Mouse (Mus musculus): Measurements from ENCODE around the gene Hspb9.

Gene Hspb9

DNA sequence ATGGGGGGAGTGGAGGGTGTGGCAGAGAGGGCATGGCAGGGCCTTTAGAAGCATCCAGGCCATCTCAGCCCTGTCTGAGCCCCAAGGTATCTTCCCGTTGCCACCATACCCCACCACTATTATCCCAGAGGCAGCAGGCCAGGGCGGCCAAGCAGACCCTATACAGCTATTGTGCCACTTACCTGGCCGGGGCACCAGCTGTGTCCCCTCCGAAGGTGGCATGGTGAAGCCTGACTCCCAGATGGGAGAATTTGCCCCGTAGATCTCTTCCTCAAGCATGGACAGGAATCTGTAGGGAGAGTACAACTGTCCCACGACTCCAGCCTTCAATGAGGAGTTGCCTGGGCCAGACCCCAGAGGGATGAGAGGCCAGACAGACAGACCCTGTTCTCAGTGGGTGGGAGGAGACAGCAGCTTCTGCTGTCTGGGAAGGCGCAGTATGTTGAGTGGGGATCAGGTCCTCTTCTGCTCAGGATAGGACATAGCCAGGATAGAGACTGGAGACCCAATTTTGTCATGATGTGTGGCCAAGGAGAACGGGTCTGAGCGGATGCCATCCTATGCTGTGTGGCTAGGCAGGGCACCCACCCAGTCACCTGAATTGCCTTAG, 4.3 kb upstream of the Hspb9 start:
- DNase-seq = no peak

DNA sequence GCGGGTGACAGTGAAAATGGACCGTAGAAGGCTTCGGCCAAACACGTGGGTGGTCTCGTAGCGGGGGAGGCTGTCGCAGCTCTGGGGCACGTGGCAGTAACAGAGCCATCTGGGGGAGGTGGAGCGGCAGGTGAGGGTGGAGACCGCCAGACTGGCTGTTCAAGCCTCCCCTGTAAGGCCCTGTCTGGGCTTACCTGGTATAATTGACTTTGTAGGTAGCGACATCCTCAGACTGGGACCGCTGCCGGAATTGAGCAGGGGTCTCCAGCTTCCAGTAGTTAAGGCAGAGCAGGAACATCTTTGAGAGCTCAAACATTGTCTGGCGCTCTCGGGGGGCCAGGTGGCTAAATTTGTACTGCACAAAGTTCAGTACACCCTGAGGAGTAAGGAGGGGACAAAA, 3.1 kb upstream of the Hspb9 start:
- no peak for DNase-seq

DNA sequence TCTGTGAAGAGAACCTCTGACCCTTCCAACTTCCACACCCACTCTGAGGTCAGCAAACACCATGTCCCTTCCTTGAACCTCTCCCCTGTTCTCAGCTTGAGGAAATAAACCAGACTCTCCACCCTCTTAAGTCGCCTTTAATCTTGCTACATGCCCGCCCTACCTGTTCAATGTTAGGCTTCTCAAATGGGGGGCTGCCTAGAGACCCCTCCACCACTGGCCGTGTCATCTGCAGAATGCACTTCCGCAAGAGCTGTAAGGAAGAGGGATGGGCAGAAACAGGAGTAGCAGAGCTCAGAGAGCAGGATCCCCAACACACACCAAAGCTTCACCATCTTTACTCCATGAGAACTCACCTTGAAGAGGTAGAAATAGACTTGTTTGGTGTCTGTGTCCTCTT, 2.7 kb upstream of the Hspb9 start:
- DNase-seq = no peak

GRCm38 (mm10) chr11:100711783-100712615, 1.7 kb upstream of the Hspb9 start, which contains the start of gene Kat2a:
Kat2a (minus strand) TSS chr11:100712465.
- DNase-seq = peak; percentile 88

GRCm38 (mm10) chr11:100713174-100713573, 476 bp upstream of the Hspb9 start:
- DNase-seq = no peak

- peak; percentile 95 for DNase-seq
Measured at GRCm38 (mm10) chr11:100714534-100714915, 875 bp downstream of the Hspb9 start.

DNA sequence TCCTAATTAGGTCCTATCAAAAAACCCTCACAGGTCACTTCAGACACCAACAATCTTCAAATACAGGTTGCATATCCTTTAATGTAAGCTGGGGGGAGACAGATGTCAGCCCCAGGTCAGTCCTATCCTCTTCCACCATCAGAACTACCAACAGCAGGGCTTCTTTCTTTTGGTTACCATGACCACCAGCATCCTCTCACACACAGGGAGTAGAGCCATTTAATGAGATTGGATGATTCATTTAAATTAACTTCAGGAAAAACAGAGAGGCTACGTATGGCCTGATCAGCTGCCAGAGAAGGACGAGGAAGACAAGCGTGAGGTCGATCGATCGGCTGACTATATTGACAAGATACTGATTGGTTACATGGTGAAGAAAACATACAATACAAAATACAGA, 1.3 kb downstream of the Hspb9 start:
- no peak for DNase-seq

GRCm38 (mm10) chr11:100716649-100717048, 3.0 kb downstream of the Hspb9 start:
- no peak for DNase-seq

GRCm38 (mm10) chr11:100718462-100718861, 4.8 kb downstream of the Hspb9 start:
- no peak for DNase-seq

DNA sequence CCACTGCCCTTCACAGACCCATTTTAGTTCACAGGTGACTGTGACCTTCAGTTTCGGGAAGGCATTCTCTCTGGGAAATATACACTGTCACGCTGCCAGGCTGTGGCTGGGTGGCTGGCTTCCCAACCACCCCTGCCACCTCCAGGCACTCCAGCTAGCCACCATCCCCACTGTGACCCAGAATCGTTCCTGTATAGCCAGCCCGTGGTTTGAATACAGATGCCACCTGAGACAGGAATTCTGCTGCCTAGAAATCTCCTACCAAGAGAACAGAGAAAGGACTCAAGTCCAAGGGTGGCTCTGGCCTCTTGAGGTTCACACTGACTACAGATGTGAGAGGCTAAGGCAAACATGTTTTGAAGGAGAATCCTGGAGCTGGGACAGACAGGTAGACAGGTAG, 5.2 kb downstream of the Hspb9 start:
- DNase-seq = no peak

GRCm38 (mm10) chr11:100719312-100719711, 5.7 kb downstream of the Hspb9 start:
- no peak for DNase-seq

DNA sequence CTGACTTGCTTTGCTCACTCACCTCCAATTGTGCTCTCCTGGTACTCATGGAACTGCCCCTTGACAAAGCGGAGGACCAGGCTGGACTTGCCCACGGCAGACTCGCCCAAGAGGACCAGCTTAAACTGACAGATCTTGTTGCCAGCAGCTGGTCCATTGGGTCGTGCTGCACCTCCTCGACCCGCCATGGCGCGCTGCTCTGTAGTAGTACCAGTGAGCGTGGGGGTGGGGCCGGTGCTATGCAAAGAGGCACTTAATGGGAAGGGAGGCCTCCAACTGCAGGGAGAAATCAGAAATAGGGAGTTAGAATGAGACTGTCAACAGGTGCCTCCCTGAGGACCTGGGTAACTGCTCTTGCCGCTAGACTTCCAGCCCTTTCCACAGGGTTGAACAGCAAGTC, 6.2 kb downstream of the Hspb9 start:
- DNase-seq = peak; percentile 58

DNA sequence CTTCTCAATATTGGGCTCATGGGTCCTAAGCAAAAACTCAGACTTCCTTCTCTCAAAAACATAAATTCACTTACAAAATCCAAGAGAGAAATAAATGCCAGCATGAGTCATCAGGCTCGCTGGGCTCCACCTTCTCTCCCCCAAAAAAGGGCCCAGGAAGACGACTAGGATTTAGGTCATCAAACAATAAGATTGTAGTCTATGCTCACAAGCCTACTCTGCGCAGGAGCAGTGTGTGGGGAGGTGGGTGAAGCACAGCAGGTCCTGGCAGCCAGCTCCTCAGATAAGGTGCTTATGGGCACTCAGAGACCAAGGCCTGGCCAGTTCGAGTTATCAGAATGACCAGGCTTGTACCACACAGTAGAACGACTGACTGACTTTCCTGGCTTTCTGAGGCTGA, 6.7 kb downstream of the Hspb9 start:
- DNase-seq = no peak

DNA sequence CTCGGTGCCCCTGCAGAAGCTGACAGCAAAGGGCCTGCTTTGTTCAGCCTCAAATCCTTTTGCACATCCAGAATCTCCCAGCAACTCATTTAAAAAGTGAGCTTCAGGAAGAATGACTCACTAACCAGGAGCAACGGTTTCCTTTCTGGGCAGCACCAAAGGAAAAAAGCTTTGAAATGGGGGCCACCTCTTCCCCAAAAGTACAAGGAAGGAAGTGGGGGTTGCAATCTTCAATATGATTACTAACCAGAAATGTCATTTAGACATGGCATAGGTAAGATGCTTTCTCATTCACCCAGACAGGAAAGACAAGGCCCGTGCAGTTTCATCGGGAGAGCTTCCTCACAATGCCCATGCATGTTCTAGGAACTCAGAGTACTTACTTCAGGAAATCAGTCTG, 7.6 kb downstream of the Hspb9 start:
- peak; percentile 27 for DNase-seq

- no peak for DNase-seq
Measured at GRCm38 (mm10) chr11:100721776-100722492, 8.3 kb downstream of the Hspb9 start.

DNA sequence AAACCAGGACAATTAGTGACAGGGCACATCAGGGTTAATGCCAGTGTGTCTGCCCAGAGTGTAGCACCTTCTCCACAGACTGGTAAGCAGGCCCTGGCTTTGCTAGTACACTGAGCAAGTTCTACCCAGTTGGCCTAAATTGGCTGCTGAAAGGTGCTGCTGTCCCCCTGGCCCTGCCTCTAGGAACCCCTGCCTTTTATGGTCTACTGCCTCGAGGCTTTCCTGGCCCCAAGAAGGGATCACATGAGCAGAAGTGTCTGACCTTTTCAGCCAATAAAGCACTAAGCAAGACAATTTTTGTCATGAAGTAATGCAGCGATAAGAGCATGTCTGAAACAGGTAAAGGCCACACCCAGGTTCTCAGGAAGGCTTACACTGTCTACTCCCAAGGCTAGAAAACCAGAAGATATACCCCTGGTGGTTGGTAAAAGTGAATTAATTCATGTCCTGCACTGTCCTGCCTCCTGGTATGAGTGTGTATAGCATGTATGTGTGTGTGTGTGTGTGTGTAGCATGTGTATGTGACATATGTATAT, 8.9 kb downstream of the Hspb9 start:
- no peak for DNase-seq

GRCm38 (mm10) chr11:100724919-100725512, 11.4 kb downstream of the Hspb9 start:
- DNase-seq = peak; percentile 82

GRCm38 (mm10) chr11:100727201-100727600, 13.6 kb downstream of the Hspb9 start:
- DNase-seq = no peak

DNA sequence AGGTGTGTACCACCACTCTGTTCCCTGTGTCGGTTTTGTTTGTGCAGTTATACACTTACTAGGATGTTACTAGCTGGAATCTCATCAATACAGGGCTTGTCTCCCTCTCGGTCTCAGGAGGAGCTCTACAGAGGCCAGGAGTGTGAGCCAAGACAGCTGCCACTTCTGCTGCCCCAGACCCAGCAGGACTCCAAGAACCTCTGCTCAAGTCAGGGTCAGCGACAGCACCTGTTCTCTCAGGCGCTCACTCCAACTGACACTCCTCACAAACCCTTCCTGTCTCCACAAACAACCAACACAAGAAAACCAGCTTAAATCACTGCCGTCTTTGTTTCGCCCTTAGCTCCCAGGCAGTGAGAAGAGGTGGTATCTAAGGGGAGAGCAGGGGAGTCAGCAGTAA, 15.0 kb downstream of the Hspb9 start:
- no peak for DNase-seq

DNA sequence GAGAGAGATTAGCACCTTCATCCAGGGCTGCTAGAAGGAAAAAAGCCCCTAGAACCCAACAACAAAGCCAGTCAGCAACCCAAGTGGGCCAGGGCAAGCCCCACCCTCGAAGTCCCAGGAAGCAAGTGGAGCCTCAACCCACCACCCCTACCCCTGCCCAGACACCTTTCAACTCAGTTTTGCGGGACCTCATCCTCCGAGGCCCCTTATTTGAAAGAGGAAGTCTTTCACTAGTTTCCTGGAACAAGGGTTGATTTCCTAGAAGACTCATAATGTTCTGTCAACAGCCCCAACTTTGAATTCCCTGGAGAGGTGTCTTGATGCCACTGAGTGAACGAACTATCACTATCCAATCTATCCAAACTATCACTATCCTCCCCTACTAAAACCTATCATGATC, 16.3 kb downstream of the Hspb9 start:
- no peak for DNase-seq

DNA sequence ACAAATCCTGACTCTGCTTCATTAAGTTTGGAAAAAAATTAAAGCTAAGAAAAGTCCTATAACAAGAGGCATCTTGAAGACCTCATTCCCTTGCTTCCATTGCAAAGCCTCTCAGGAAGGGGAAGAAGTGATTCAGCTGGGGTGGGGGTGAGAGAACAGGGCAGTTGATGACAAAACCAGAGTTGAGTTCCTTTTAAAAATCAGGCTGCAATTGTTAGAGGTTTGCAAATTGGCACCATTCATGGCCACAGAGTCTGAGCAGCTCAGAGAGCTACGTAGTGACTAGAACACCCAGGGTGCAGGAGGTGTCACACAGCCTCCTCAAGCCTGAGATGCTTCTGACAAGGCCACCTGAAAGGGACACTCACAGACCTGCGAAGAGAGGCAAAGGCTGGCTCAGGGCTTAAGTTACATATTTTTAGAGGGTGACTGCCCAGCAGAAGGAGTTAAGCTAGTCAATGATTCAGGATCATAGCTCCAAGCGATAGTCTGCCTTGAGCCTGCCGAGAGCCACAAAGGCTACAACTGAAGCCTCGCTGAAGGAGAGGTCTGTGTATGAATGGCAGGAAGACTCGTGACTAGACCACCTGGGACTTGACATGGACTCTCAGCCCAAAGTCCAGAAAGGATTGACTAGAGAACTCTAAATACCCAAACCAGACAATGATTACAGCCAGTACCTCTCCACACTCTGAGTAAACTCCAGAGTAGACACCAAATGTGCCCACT, 17.0 kb downstream of the Hspb9 start:
- DNase-seq = peak; percentile 38

GRCm38 (mm10) chr11:100735134-100735865, 21.6 kb downstream of the Hspb9 start:
- DNase-seq = no peak

Measured in lung, postnatal 36 days (tissue).